Mouse (Mus musculus): ENCODE measurements at regions not wholly inside any gene's neighbourhood (a gene's known extent, or its start where the extent isn't known, plus 50 kb on each side); places are given as distances from the start of the nearest gene placed in this dataset.

DNA sequence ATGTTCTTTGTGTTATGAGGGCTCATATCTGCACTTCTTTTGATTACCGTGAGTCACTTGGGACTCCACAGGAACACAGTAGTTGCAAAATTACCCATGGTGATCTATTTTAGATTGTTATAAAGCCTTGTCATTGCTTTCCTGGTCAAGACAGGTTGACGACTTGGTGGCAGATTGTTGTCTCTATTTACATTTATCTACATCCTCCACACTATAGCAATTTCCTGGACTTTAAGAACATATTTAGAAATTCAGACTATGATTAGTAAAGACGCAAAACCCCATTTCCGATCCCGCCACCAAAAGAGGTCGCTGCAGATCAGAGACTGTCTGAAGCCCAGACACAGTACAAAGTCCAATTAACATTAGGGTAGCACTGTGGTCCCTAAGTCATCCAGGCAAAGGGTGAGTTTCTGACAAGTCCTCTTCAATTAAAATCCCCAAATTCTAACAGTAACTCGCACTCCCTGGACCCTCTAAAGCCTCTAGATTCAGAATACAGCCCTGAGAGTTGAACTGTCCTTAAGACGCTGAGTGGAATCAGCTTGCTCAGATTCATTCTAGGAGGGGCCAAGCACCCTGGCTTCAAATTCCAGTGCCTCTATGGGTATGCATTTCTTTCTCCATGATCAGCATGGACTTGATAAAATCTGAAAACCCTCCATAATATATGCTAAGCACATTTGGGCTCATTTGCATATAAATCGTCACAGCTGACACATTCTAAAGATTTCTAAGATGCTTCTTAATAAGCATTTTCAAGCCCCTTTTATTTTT lies 461.9 kb upstream of the BC052040 start:
- DNase-seq (ENCODE audit: low read depth) = no peak

DNA sequence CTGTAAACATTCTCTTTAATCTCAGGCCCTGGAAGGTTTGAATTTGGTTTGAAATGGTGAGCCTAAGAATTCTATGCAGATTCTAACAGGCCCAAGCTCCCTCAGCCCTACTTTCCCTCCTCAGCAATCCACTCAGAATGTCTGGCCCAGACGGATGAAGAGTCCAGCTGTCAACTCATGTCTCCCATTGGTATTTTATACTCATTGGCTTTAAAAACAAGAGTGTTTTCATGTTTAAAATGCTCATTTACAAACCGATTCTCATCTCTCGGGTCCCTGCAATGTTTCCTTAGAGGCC lies 461.4 kb upstream of the BC052040 start:
- DNase-seq (ENCODE audit: low read depth) = no peak

DNA sequence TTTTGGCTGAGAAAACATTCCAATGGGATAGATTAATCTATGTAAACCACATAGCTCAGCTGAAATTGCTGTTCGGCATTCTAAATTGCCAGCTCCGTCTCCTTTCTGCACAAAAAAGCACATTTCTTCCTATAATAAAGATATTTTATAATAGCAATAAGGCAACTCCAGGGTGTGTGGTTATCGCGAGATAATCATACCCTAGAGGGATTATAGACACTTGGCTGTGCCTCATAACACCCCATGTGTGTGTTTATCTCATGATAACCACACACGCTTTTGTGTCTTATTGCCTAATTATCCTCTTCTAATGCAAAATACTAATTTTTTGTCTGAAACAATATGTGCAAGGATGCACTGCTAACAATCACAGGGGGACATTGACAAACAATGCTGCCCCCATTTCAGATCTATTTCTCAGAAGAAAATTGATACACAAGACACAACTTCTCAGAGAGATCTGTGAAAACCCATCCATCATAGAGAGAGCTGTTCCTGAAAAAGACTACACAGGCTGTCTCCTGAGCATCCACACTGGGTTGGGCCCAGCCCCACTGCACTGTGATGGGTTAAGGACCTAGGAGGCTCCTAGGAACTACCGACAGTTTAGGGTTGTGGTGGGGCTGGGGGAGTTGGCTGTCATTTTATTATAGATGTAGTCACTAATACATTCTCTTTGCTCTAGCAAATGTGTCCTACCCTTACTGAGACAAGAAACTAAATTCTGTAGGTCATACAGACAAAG lies 454.7 kb upstream of the BC052040 start:
- no peak for DNase-seq (ENCODE audit: low read depth)

DNA sequence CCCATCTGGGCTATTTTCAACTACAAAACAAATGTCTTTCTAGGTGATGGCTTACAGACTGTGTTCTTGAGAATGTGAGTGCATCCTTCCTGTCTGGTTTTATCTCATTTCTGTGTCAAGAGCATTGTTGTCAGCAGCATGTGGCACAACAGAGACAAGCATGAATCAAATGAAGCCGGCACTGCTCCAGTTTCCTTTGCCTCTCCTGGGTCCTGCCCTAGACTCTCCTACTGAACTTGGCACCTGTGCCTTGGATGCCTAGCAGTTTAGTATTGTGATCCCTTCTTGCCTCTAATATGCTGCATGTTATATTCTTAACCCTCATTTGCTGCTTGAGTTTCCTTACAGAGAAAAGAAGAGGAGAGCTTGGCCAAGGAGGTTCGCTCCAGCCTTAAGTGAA lies 449.8 kb upstream of the BC052040 start:
- DNase-seq (ENCODE audit: low read depth) = no peak

DNA sequence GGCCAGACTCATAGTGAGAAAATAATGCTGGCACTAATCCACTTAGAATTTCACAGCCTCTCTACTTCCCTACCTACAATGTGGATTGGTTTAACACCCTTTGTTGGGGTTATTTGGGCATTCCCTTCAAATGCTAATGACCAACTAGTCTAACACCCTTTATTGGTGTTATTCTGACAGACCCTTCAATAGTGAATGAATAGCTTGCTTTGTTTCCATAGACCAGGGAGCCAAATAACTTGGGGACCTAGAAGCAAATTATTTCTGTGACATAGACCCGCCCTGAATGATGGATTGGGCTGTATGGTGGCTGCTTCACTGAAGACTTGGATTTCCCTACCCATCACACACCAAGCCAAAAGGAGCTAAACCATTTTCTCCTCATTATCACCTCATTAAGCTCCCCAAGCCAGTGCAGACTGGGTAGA lies 449.3 kb upstream of the BC052040 start:
- DNase-seq (ENCODE audit: low read depth) = no peak

DNA sequence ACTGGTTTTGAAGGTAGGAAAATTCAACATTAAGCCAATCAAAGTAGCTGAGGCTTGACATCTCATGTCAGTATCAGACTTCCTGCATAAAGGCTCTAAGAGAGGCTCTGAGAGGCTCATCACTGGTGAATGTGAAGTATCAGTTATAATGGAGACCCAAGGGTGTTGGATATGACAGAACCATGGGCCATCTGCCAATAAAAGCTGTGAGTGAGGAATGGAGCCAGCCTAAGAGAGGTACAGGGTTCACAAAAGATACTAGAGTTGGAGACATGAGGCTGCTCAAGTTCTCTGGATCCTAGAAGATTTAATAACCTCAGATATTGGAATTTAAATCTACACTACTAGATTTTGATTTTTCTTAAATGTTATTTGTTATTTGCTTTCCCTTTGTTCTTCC lies 440.1 kb upstream of the BC052040 start:
- no peak for DNase-seq (ENCODE audit: low read depth)

DNA sequence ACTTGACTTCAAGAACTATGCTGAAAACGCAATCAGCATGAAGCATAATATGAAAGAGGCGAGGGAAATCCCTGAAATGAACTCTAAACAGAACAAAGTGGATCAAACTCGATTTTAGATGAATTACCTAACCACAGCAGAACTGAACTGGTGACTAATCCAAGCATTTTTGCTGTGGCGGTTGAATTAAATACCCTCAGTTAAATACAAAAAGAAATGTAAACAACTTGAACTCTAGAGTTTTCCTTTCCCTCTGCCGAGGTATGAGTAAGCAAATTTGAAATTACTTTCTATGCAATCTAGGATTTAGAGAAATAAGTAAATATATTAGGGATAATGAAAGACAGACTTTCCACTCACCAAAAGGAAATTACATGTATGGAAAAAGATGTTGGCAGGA lies 409.4 kb upstream of the BC052040 start:
- DNase-seq (ENCODE audit: low read depth) = no peak

DNA sequence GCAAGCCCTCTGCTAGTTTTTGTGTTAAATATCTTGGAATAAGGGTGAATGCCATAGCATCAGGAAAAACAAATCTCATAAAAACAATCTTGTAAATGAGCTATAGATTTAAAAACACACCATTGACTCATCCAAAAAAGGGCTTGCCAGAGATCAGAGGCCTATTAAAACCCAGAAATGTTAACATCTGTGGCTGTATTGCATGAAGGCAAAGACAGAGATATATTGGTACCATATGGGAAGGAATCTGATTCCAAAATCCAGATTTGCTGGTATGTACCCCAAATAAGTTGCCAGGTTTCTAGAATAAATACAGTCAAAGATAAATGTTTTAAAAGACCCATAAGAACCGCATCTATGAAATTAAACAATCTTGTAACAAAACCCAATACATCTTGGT lies 404.4 kb upstream of the BC052040 start:
- no peak for DNase-seq (ENCODE audit: low read depth)

DNA sequence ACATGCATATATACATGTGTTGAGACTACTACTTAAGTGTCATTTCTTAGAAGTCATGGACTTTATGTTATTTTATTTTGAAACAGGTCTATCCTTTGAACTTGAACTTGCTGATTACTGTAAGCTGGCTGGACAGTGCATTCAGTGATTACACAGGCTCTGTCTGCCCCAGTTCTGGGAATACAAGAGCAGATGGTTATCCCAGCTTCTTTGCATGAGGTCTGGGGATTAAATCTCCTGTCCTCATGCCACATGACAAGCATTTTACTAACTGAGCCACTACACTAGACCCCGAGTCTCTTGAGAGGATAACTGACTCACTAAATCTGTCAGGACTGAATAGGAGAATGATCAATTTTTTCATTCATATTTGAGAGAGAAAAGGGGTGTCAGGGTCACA lies 403.6 kb upstream of the BC052040 start:
- DNase-seq (ENCODE audit: low read depth) = no peak

DNA sequence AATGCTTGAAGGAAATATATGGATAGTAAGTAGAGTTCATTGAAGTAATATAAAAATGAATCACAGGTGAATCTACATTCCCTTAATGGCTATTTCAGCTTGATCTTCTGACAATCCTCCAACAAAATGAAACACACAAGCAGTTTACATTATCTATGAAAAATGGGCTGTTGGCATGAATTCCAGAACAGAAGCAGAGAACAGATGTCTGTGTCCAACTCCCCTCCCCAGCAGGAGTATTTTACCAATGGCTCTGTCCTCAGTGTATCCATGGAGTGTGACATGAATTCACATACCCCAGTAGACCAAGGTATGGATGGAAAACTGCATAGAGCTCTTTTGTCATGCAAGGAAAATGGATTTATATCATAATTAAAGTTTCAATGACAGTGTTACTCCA lies 370.3 kb upstream of the BC052040 start:
- DNase-seq (ENCODE audit: low read depth) = no peak

DNA sequence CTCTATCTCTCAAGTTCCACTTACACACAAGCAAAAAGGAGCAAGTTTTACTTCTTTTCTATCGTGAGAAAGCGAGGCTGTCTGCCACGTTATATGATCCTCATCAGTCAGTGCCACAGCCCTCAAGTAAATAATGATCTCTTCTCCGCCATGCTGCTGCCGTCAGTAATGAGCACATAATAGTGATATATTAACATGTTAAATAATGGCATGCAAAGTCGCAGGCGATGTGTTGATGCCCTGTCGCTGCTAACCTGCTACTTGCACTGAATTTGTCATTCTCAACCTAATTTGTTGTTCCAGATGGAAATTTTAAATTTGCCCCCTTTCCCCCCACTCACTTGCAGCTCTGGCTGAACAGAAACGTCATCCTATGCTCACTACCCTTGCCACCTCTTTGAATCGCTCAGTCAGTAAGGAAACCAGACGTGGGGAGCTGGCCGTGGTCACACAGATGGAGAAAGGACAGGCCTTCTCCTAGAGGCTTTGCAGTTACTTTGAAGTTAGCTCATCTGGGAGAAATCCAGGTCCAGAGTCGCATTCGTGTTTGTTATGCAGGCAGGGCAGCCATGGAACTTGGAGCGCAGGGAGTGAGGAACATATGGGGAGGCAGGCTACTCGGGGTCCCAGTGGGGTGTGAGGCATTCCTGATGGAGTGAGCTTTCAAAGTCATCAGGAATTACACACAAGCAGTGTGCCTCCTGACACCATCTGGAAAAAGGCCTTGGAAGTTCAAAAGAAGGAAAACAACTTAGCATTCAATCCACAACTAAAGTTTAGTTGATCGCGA lies 368.1 kb upstream of the BC052040 start:
- DNase-seq (ENCODE audit: low read depth) = no peak

DNA sequence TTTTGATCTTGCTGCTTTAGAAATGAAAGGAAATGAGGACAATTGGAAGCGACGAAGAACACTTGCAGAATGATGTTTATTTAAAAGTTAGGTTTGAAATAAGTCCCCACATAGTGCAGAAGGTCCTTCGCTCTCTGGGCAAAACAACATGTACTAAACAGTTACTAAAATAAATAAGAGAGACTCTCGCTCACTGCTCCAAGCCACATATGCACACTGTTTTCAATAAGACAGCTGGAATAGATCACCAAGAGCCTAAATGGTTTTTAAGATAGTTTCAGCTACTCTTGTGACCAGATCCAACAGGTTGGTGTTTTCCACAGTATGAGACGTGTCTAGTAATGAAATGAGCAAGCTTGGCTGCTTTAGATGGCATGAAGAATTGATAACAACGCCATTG lies 367.2 kb upstream of the BC052040 start:
- no peak for DNase-seq (ENCODE audit: low read depth)

DNA sequence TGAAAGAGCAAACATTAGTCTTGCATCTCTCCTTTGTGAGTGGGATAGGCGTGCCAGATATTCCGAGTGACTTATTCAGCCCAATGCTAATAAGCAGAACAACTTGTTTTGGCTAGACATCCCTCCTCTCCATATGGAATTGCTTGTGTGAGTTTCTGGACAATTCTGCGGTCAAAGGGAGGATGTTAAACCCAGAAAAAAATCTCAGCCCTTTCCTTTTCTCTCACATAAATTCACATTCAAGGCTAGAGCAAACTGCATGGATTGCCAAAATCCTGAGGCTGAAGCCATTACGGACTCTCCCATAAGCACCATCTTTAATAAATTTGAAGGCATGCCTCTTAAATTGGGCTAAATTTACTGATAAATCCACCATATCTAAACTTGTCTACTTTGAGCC lies 351.5 kb upstream of the BC052040 start:
- no peak for DNase-seq (ENCODE audit: low read depth)

DNA sequence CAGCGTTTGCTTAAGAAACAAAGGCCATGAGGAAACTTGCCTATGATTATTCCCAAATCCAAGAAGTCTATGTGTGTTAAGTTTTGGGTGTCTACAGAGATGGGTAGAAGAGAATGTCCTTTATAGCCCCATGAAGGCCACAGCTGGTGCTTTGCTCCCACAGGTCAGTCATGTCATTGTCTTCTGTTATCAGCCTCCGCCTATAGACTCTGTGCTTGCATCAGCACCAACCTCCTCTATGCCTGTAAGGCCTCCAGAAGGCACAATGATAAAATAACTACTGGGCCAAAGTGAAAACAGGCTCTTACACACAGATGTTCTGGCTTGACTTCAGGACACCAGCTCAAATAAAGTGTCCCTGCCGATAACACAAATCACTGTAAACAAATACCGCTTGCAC lies 333.8 kb upstream of the BC052040 start:
- no peak for DNase-seq (ENCODE audit: low read depth)

DNA sequence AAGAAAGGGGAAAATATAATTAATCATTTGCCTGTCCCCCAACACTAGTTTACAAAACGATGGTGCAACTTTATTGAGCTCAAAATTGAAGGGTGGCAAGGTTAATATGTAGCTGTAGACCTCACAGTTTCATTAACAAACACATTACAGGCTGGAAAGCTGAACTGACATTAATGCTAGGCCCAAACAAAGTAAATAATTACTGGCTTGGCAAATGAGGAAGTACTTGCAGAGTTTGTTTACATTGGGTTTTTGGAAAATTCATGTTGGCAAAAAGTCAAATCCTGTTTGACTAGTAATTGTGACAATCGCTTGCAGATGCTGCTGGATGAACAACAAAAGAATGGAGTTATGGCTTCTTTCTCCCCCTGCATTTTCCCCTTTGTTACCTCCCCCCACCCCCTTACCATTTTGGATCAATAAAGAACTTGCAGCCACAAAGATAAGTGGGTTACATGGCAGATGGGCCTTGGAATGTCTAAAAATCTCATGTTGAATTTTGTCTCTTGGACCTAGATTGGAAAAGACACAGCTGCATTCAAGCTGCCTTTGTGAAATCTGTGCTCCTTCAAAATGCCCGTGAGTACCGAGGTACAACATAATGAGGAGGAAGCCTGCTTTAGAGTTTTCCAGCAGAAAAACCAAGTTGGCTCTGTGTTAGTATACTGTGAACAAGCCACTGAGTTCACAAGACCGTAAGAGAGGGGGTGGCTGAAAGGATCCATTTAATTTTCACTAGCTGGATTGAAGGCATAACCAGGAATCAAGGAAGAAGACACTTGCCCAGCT lies 331.3 kb upstream of the BC052040 start:
- DNase-seq (ENCODE audit: low read depth) = no peak

DNA sequence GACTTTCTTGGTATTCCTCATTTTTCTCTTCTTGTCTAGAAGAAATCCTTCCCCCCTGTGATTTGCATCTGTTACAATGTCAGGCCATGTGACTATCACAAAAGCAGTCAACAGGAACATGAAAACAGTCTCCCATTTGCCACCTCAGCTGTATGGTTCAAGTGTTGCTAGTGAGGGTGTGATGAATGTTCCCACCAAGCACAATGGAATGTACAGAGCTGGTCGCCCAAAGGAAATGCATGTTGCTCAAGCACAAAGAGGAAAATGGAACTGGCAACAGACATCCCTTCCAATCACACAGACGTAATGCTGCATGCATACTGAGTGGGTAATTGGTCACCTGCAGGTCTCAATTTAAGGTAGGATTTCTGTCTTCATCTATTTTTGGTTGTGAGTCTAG lies 324.1 kb upstream of the BC052040 start:
- no peak for DNase-seq (ENCODE audit: low read depth)

DNA sequence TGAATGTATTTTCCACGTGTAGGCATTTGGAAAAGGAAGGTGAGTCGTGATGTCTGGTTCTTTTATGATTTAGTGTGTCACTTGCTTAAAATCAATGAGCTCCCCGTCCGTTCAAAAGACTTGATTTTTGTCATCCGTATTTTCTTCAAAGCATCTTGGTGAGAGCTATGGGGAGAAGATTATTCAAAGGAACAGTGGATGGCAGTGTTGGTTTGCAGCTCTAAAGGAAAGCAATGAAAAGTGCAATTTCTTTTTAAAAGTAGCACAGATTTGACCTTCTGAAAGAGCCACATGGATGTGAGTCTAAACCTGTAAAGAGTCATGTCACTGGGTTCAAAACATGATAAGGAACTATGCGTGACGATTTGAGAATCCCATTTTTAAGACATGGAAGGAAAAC lies 313.3 kb upstream of the BC052040 start:
- DNase-seq (ENCODE audit: low read depth) = no peak

DNA sequence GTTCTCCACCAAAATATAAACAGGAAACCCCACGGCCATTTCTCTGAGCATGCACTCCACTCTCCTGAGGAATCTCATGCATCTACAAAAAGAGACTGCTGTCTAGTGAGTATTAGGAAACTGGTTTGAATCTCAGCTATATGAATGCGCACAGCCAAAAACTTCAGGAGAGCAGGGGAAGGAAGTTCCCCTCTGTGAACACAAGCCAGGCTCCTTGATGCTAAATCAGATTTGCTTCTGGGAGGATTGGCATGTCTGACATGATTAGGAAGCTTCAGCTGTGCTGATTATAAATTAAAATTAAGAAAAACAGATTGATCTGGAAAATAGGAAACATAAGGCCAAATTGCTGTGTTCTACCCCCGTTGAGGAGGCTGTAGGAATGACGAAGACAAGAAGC lies 304.1 kb upstream of the BC052040 start:
- DNase-seq (ENCODE audit: low read depth) = no peak

DNA sequence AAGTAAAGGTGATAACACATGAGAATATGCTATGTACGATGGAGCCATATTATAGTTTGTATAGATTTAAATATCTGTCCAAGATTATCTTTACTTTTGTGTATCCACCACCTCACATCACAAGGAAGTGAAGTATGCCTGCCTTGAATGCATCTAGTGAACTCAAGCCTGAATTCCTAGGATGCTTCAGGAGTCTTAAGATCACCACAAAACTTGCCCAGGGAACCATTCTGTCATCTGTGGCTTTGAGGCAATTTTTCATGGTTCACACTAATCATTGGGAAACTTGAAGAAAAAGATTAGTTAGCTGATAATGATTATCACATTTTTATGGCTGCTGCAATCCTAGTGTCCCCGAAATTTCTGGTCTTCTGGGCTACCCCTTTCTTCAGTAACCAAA lies 288.5 kb upstream of the BC052040 start:
- no peak for DNase-seq (ENCODE audit: low read depth)

DNA sequence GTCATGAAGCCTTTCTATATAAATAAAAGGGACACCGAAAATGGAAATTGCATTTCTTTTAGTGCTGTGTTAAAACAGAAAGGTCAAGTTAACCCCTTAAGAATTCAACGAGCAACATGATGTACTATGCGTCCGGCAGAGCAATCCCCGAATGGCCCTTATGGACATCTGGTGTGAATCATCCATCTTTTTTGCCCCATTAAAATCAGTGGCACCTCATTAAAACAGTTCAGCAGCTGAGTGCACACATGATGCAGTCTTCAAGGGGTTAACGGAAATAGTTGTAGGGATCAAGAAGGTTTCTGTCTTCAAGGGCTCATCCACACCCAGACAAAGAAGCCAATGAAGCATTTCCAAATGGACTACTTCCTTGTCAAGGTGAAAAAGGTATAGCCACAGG lies 284.1 kb upstream of the BC052040 start:
- no peak for DNase-seq (ENCODE audit: low read depth)

DNA sequence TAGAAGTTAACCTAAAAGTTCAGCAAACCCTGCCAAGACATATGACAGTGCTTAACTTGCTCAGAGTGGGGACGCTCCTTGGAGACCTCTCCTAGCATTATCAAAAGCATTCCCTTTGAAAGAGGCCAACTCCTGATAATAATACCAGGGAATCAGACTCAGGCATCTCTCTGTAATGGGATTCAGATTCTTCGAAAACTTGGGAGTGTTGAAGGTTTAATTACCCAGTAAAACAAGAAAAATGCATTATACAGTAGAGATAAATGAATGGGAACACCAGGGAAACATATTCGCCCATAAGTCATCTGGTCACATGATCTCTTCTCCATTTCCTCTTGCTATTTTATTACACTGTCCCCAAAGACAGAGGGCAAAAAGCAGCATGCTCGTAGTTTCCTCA lies 274.3 kb upstream of the BC052040 start:
- no peak for DNase-seq (ENCODE audit: low read depth)

DNA sequence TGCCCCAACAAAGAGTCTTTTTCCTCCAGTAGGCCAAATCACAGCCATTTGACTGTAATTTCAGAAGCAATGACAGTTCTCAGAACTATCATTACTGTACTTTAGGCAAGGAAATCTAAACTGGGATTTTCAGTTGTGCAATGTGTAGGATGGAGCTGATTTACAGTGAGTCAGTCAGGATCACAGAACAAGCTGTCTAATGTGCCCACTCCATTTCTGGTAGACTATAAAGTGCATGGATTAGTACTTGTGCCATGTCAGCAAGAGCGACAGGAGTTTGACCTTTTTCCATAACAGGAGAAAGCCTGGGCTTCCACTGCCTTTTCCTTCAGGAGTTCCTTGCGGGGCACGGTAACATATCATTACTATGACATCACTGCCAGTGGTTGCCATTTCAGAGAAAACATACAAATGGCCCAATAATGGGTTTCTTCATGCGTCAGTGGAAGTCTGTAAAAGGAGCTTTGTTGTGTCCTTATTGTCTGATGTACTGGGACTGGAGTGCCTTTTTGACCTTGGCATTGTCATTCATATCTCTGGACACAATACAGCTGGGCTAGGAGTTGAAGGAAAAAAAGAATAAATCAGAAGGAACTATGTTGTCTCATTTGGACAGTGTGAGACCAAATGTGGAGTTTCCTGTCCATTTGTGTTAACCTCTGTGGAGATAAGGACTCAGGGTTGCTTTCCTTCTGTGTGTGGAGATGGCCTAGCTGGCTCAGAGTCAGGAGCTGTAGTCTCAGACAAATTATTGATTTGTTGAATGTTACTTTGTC lies 271.5 kb upstream of the BC052040 start:
- DNase-seq (ENCODE audit: low read depth) = no peak
